Comparison of ENCODE assay signal across 28 mouse cellular contexts in the genomic region with DNA sequence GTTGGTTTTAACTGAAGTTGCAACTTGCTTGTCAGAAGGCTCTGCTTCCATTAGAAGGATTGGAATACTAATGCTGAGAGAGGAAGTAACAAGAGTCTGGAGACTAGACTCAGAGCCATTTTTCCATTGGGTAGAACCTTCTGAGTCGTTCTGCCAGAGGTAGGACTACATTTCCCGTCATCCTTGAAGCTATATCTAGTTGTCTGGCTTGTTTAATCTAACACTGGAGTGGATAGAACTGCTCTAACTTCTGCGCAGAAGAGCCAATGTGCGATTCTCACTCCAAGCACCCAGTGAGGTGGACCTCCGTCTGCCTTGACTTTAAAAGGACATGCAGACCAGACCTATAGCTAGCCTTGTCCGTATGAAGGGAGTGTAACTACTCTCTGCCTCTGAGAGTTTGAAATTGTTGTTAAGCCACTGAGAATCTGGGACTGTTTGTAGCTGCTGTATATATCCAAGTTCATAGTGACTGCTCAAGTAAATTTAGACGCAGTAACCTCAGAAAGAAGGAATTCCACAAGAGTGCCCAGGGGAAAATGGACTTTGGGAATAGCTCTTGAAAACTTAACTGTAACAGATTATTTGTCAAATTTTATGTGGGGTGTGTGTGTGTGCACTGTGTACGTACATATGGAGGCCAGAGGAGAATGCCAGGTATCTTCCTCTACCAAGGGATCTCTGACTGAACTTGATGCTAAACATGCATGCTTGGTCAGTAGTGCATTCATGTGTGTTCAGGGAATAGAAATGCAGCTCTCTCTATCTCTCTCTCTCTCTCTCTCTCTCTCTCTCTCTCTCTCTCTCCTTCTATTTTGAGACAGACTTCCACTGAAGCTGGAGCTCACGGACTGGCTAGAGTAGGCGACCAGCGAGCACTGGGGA. TPM values are rescaled to one million over a fixed set of nuclear protein-coding genes. Genes with fewer than 3 reads are reported as not detected.
DNase-seq lines count a peak whose midpoint lies in the region; ATAC-seq and TF ChIP-seq lines count a peak whose summit lies in the region.
"Had no signal": no experiment of that assay in that cellular context is flagged by ENCODE, and none has a peak within 500 bp of the region (broad histone marks: within the 10 kb centered on the region; RNA-seq: fewer than 3 reads in every experiment).

No protein-coding gene starts in this region.

- H3K27me3 ChIP-seq in heart, embryonic 11.5 days (ENCODE audit: control insufficient read depth, insufficient read depth, low read length), result no peaks in the 10 kb centered on the region
- no peaks in the 10 kb centered on the region for H3K27me3 ChIP-seq in heart, postnatal 0 days (ENCODE audit: control insufficient read depth, insufficient read depth, low read length)
- H3K27me3 ChIP-seq in stomach, embryonic 15.5 days (replicated peaks), result no peaks in the 10 kb centered on the region
- H3K27me3 ChIP-seq in liver, embryonic 12.5 days (replicated peaks), result no peaks in the 10 kb centered on the region
- H3K27me3 ChIP-seq: embryonic facial prominence, embryonic 13.5 days; forebrain, embryonic 13.5 days; limb, embryonic 15.5 days; liver, embryonic 15.5 days; lung, embryonic 15.5 days; megakaryocyte, embryonic 14.5 days; midbrain, embryonic 13.5 days had no signal

- peak overlapping the region; percentile 11 for H3K27ac ChIP-seq in heart, embryonic 11.5 days (ENCODE audit: low read depth, low read length)
- peak overlapping the region; percentile 78 for H3K27ac ChIP-seq in heart, postnatal 0 days (ENCODE audit: low read depth)
- H3K27ac ChIP-seq in stomach, embryonic 15.5 days, result 0 out of 2 replicates have a peak overlapping the region, but pooled peaks have one; percentile 16
- no peak overlapping the region for H3K27ac ChIP-seq in liver, embryonic 12.5 days
- H3K27ac ChIP-seq: embryonic facial prominence, embryonic 13.5 days; forebrain, embryonic 13.5 days; left cerebral cortex, adult 2 months; limb, embryonic 15.5 days; liver, embryonic 15.5 days; lung, embryonic 15.5 days; midbrain, embryonic 13.5 days had no signal

- intact Hi-C loops in heart, postnatal 25 days (cut with DNase I), result no loop called here

- no peaks in the 10 kb centered on the region for H3K36me3 ChIP-seq in heart, embryonic 11.5 days (ENCODE audit: control insufficient read depth, insufficient read depth, low read length)
- H3K36me3 ChIP-seq in heart, postnatal 0 days (replicated peaks; ENCODE audit: control insufficient read depth, insufficient read depth, low read length), result peaks cover 6% of the 10 kb centered on the region
- no peaks in the 10 kb centered on the region for H3K36me3 ChIP-seq in stomach, embryonic 15.5 days
- no peaks in the 10 kb centered on the region for H3K36me3 ChIP-seq in liver, embryonic 12.5 days
- H3K36me3 ChIP-seq: embryonic facial prominence, embryonic 13.5 days; limb, embryonic 15.5 days; liver, embryonic 15.5 days; lung, embryonic 15.5 days; midbrain, embryonic 13.5 days had no signal

- H3K9me3 ChIP-seq in heart, embryonic 11.5 days (replicated peaks; ENCODE audit: control insufficient read depth, low read length), result no peaks in the 10 kb centered on the region
- H3K9me3 ChIP-seq in heart, postnatal 0 days (replicated peaks; ENCODE audit: control insufficient read depth, low read length), result no peaks in the 10 kb centered on the region
- no peaks in the 10 kb centered on the region for H3K9me3 ChIP-seq in stomach, embryonic 15.5 days
- H3K9me3 ChIP-seq in liver, embryonic 12.5 days (replicated peaks), result no peaks in the 10 kb centered on the region
- H3K9me3 ChIP-seq: embryonic facial prominence, embryonic 13.5 days; forebrain, embryonic 13.5 days; hindbrain, embryonic 10.5 days; limb, embryonic 15.5 days; liver, embryonic 15.5 days; lung, embryonic 15.5 days; megakaryocyte, embryonic 14.5 days; midbrain, embryonic 13.5 days had no signal

- no peak overlapping the region for H3K4me2 ChIP-seq in heart, embryonic 11.5 days
- no peak overlapping the region for H3K4me2 ChIP-seq in heart, postnatal 0 days (ENCODE audit: low read depth, low read length)
- H3K4me2 ChIP-seq in stomach, embryonic 15.5 days, result no peak overlapping the region
- no peak overlapping the region for H3K4me2 ChIP-seq in liver, embryonic 12.5 days
- H3K4me2 ChIP-seq: embryonic facial prominence, embryonic 13.5 days; forebrain, embryonic 13.5 days; limb, embryonic 15.5 days; liver, embryonic 15.5 days; lung, embryonic 15.5 days; midbrain, embryonic 13.5 days had no signal

- no peak overlapping the region for H3K4me3 ChIP-seq in heart, embryonic 11.5 days (ENCODE audit: low read depth, low read length)
- H3K4me3 ChIP-seq in heart, postnatal 0 days (ENCODE audit: low read depth, low read length), result no peak overlapping the region
- H3K4me3 ChIP-seq in stomach, embryonic 15.5 days (replicated peaks), result no peak overlapping the region
- H3K4me3 ChIP-seq in liver, embryonic 12.5 days, result no peak overlapping the region
- H3K4me3 ChIP-seq: embryonic facial prominence, embryonic 13.5 days; erythroblast, embryonic 14.5 days; forebrain, embryonic 13.5 days; hindbrain, embryonic 10.5 days; left cerebral cortex, adult 2 months; limb, embryonic 15.5 days; liver, embryonic 15.5 days; lung, embryonic 15.5 days; megakaryocyte, embryonic 14.5 days; midbrain, embryonic 13.5 days had no signal

- TF ChIP-seq EP300 in heart, postnatal 0 days (IDR thresholded peaks at IDR 0.05; ENCODE audit: low read depth), result no peak

- DNase-seq in heart, postnatal 25 days (ENCODE audit: low spot score), result no peak
- DNase-seq in kidney, adult 9 months, result peak; percentile 45
- no peak for DNase-seq in kidney, postnatal 14 days
- DNase-seq in heart, postnatal 0 days (ENCODE audit: low spot score), result no peak
- DNase-seq in urinary bladder, postnatal 10 days (ENCODE audit: low spot score), result no peak
- DNase-seq: adrenal gland, postnatal 14 days; cerebellum, adult 2 months; cerebellum, postnatal 25 days; embryo, embryonic 11 days; gastrocnemius, postnatal 36 days; layer of hippocampus, adult 9-11 months; left cerebral cortex, postnatal 4 days; lung, postnatal 36 days; thymus, postnatal 25 days had no signal

- H3K4me1 ChIP-seq in heart, embryonic 11.5 days (ENCODE audit: control insufficient read depth, insufficient read depth, low read length), result peaks cover 22% of the 10 kb centered on the region
- H3K4me1 ChIP-seq in heart, postnatal 0 days (ENCODE audit: control insufficient read depth, insufficient read depth), result peaks cover 29% of the 10 kb centered on the region
- peaks cover 5% of the 10 kb centered on the region; the same call in 1 of the 2 replicates for H3K4me1 ChIP-seq in stomach, embryonic 15.5 days
- H3K4me1 ChIP-seq in liver, embryonic 12.5 days, result no peaks in the 10 kb centered on the region
- H3K4me1 ChIP-seq: embryonic facial prominence, embryonic 13.5 days; liver, embryonic 15.5 days; lung, embryonic 15.5 days had no signal

- WGBS in heart, embryonic 11.5 days (ENCODE audit: insufficient replicate concordance), result 61% methylated on average over 11 of the region's 11 CpGs
- 44% methylated on average over 11 of the region's 11 CpGs for WGBS in heart, postnatal 0 days
- WGBS in stomach, embryonic 15.5 days, result 80% methylated on average over 11 of the region's 11 CpGs
- WGBS in liver, embryonic 12.5 days (ENCODE audit: insufficient replicate concordance), result 70% methylated on average over 11 of the region's 11 CpGs

- no peak for ATAC-seq in heart, embryonic 11.5 days (replicated peaks; ENCODE audit: insufficient number of reproducible peaks, low FRiP score, low TSS enrichment)
- peak; percentile 74 for ATAC-seq in heart, postnatal 0 days (ENCODE audit: insufficient read depth, low read depth)
- no peak for ATAC-seq in stomach, embryonic 15.5 days (ENCODE audit: insufficient read depth, low FRiP score, low read depth)
- ATAC-seq in liver, embryonic 12.5 days, result no peak
- ATAC-seq: CD4-positive, CD25-positive, alpha-beta regulatory T cell, adult 4 months; forebrain, embryonic 13.5 days; midbrain, embryonic 13.5 days had no signal

- H3K9ac ChIP-seq in heart, embryonic 11.5 days (ENCODE audit: low read depth, low read length), result no peak overlapping the region
- no peak overlapping the region for H3K9ac ChIP-seq in heart, postnatal 0 days (replicated peaks; ENCODE audit: low read depth, low read length)
- H3K9ac ChIP-seq in stomach, embryonic 15.5 days, result no peak overlapping the region
- H3K9ac ChIP-seq in liver, embryonic 12.5 days, result no peak overlapping the region
- H3K9ac ChIP-seq: embryonic facial prominence, embryonic 13.5 days; forebrain, embryonic 13.5 days; limb, embryonic 15.5 days; liver, embryonic 15.5 days; lung, embryonic 15.5 days; midbrain, embryonic 13.5 days had no signal

- TF ChIP-seq CTCF in heart, postnatal 0 days (IDR thresholded peaks at IDR 0.05; ENCODE audit: low read depth), result no peak

RNA-seq across cellular contexts. Expression of a gene that starts 52.6 kb away (rescaled TPM):
- 19.9 and 21.5 TPM in 2 replicates for polyA plus RNA-seq in heart, embryonic 11.5 days (2014; fragmentation: Nextera tagmentation; extraction: Ambion mirVana)
- under 1 TPM; 0.50 to 0.70 TPM for total RNA-seq in heart, postnatal 25 days (2021)
- 5.4 and 8.7 TPM in 2 replicates for total RNA-seq in heart, postnatal 0 days (2014; rRNA removed; ENCODE audit: low replicate concordance)
- 10.2 and 10.8 TPM in 2 replicates for polyA plus RNA-seq in heart, postnatal 0 days (2015; fragmentation: Nextera tagmentation; extraction: Ambion mirVana)
- polyA plus RNA-seq in stomach, embryonic 15.5 days (2015; fragmentation: Nextera tagmentation; extraction: Ambion mirVana), result 25.0 and 34.5 TPM in 2 replicates
- polyA plus RNA-seq in liver, embryonic 12.5 days (2016; fragmentation: Nextera tagmentation; extraction: Ambion mirVana), result 2.7 and 3.0 TPM in 2 replicates
- polyA plus RNA-seq: CD4-positive, CD25-positive, alpha-beta regulatory T cell, adult 4 months; erythroblast, embryonic 14.5 days had no signal
